Mouse (Mus musculus): ENCODE measurements around the gene Olfr177.

DNA sequence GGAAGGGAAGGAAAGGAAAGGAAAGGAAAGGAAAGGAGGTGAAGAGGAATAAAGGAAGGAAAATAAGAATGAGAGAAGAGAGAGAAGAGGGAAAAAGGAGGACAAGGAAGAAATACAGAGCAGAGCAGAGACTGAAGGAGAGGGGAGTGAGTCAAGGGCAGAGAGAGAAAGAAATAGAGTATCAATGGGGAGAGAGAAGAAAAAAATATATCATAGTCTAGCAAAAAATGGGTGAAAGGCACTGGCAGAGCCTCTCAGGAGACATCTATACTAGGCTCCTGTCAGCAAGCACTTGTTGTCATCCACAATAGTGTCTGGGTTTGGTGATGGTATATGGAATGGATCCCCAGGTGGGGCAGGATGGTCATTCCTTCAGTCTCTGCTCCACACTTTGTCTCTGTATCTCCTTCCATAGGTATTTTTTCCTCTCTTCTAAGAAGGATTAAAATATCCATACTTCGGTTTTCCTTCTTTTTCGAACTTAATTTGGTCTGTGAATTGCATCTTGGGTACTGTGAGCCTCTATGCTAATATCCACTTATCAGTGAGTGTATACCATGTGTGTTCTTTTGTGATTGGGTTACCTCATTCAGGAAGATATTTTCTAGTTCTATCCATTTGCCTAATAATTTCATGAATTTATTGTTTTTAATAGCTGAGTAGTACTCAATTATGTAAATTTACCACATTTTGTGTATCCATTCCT, 14.4 kb downstream of the Olfr177 start:
- TF ChIP-seq CTCF (conservative IDR thresholded peaks at IDR 0.05 in 1 of 2, IDR thresholded peaks at IDR 0.05 in 1 of 2; ENCODE audit: low read depth in 2 of 2, low read length in 2 of 2), result no peak
- no peak for TF ChIP-seq POLR2AphosphoS2 (IDR thresholded peaks at IDR 0.05; ENCODE audit: low read depth, low read length)
- no peak for TF ChIP-seq MAZ (IDR thresholded peaks at IDR 0.05; ENCODE audit: low read depth, low read length)
- TF ChIP-seq NRF1 (IDR thresholded peaks at IDR 0.05; ENCODE audit: low read depth, low read length), result no peak
- TF ChIP-seq RAD21 (IDR thresholded peaks at IDR 0.05; ENCODE audit: low read depth, low read length), result no peak
- TF ChIP-seq MAFK (IDR thresholded peaks at IDR 0.05; ENCODE audit: insufficient replicate concordance, low read length), result no peak
- TF ChIP-seq POLR2A (IDR thresholded peaks at IDR 0.05; ENCODE audit: low read depth, low read length), result no peak
- no peak for TF ChIP-seq UBTF (IDR thresholded peaks at IDR 0.05; ENCODE audit: low read depth, low read length)
- no peak for TF ChIP-seq ETS1 (conservative IDR thresholded peaks at IDR 0.05; ENCODE audit: low read depth, low read length)
- no peak for TF ChIP-seq IRF4 (IDR thresholded peaks at IDR 0.05; ENCODE audit: low read depth, low read length)
- no peak for TF ChIP-seq JUND (conservative IDR thresholded peaks at IDR 0.05; ENCODE audit: low read depth, low read length)
- TF ChIP-seq ZC3H11A (IDR thresholded peaks at IDR 0.05; ENCODE audit: low read depth, low read length), result no peak

All from CH12.LX (cell line).